Mouse (Mus musculus): ENCODE measurements around the gene Vmn1r212. TPM values are rescaled to one million over a fixed set of nuclear protein-coding genes. Genes with fewer than 3 reads are reported as not detected.
"Not testable (repeated sequence)": the region's sequence is repeated elsewhere in the genome, so short reads cannot be mapped to it uniquely, and the experiment has no call there.

Gene Vmn1r212
- polyA plus RNA-seq (2015; fragmentation: Nextera tagmentation; extraction: Ambion mirVana) = not detected in 2 replicates

- H3K36me3 ChIP-seq = no peaks in the 10 kb centered on the region
- ATAC-seq (ENCODE audit: insufficient number of reproducible peaks, insufficient read depth, low FRiP score, low TSS enrichment, low read depth) = no peak
- no peak within 1 kb of the TSS for H3K4me3 ChIP-seq
- no peaks in the 10 kb centered on the region for H3K4me1 ChIP-seq
- H3K9ac ChIP-seq = no peak within 1 kb of the TSS
- H3K27ac ChIP-seq = no peak within 1 kb of the TSS
- WGBS = 78% methylated on average over 4 of the region's 4 CpGs
- no peaks in the 10 kb centered on the region for H3K9me3 ChIP-seq
- no peak within 1 kb of the TSS for H3K4me2 ChIP-seq
- no peaks in the 10 kb centered on the region for H3K27me3 ChIP-seq
These were observed at the start of gene Vmn1r212 for GRCm38 (mm10) chr13:22884105-22884504. Gene Vmn1r212 (minus strand): TSS chr13:22884205.

GRCm38 (mm10) chr13:22879257-22879656 is 4.7 kb downstream of the Vmn1r212 start:
- Histone ChIP-seq H3K9ac (no peak overlapping the region), H3K4me2 (no peak overlapping the region), H3K36me3 (no peaks in the 10 kb centered on the region), H3K27ac (no peak overlapping the region), H3K4me1 (no peaks in the 10 kb centered on the region), H3K9me3 (no peaks in the 10 kb centered on the region), H3K27me3 (no peaks in the 10 kb centered on the region), H3K4me3 (no peak overlapping the region)
- ATAC-seq (ENCODE audit: insufficient number of reproducible peaks, insufficient read depth, low FRiP score, low TSS enrichment, low read depth) = no peak
- 93% methylated on average over 1 of the region's 1 CpGs for WGBS

DNA sequence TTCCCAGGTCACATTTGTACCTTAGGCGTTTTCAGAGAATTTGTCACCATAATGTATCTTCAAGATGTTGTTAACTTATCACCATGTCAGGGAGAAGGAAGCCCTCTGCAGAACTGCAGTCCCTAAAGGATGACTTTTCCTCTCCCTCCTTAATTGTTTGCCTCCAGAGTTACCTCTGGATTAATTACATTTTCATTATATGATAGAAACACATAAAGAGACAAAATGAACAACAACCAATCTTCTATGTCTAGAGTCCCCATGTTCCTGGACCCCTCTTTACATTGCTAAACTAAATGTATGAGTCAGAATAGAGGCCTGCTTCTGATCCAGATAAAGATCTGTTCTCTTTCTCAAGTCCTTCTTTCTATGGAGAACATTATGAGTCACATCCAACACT is 26.5 kb downstream of the Vmn1r212 start, which contains the start of gene Vmn1r211:
Gene Vmn1r211, minus strand, starts transcription at position 101 of the 400 bp plus-strand sequence.
- Histone ChIP-seq H3K9ac (no peak within 1 kb of the TSS), H3K27me3 (no peaks in the 10 kb centered on the region), H3K4me3 (no peak within 1 kb of the TSS), H3K4me1 (no peaks in the 10 kb centered on the region), H3K27ac (no peak within 1 kb of the TSS), H3K36me3 (no peaks in the 10 kb centered on the region), H3K4me2 (no peak within 1 kb of the TSS), H3K9me3 (no peaks in the 10 kb centered on the region)
- no peak for ATAC-seq (ENCODE audit: insufficient number of reproducible peaks, insufficient read depth, low FRiP score, low TSS enrichment, low read depth)
- 65% methylated on average over 1 of the region's 1 CpGs for WGBS

GRCm38 (mm10) chr13:22854760-22855159 is 29.2 kb downstream of the Vmn1r212 start:
- ATAC-seq (ENCODE audit: insufficient number of reproducible peaks, insufficient read depth, low FRiP score, low TSS enrichment, low read depth) = no peak
- 62% methylated on average over 4 of the region's 4 CpGs for WGBS

DNA sequence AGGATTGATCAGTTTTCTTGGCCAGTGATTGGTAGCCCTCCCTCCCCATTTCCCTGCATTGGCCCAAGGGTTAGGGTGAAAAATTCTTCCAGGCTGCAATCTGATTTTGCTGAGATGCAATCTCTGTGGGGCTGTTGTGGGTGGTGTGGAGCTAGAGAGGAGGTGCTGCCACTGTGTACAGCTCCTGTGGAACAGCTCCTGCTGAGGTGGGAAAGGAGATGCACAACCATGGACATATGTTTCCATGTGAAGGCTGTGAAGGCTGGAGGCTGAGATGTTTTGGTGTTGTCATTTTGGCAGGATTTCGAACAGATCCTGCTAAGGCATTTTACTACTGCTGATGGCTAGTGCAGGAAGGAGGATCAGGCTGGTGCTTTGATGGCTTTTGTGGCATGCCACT is 37.2 kb downstream of the Vmn1r212 start:
- Histone ChIP-seq H3K4me1 (no peaks in the 10 kb centered on the region), H3K27ac (no peak overlapping the region), H3K27me3 (no peaks in the 10 kb centered on the region), H3K9ac (no peak overlapping the region), H3K4me2 (no peak overlapping the region), H3K4me3 (no peak overlapping the region), H3K36me3 (no peaks in the 10 kb centered on the region), H3K9me3 (no peaks in the 10 kb centered on the region)
- no peak for ATAC-seq (ENCODE audit: insufficient number of reproducible peaks, insufficient read depth, low FRiP score, low TSS enrichment, low read depth)
- WGBS = 63% methylated on average over 1 of the region's 1 CpGs

More at GRCm38 (mm10) chr13:22854760-22855159, 29.2 kb downstream of the Vmn1r212 start:
- no peak overlapping the region for H3K4me3 ChIP-seq
- no peak overlapping the region for H3K9ac ChIP-seq
- no peak overlapping the region for H3K27ac ChIP-seq
- no peaks in the 10 kb centered on the region for H3K4me1 ChIP-seq
- no peaks in the 10 kb centered on the region for H3K27me3 ChIP-seq
- H3K36me3 ChIP-seq = no peaks in the 10 kb centered on the region
- H3K9me3 ChIP-seq = no peaks in the 10 kb centered on the region
- no peak overlapping the region for H3K4me2 ChIP-seq

DNA sequence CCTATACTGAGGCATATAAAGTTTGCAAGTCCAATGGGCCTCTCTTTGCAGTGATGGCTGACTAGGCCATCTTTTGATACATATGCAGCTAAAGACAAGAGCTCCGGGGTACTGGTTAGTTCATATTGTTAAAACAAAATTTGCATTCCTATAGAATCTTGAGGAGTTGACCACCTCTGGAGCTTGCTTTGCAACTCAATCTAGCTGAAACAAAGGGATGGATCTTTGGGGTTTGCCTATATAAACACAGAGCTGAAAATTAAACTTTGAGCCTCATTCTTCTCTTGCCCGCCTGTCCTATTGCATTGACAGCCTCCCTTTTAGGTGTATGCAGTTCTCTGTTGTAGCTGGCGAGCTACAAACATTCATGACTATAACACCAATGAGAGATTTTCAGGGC is 39.7 kb downstream of the Vmn1r212 start:
- H3K9ac ChIP-seq; H3K36me3 ChIP-seq; H3K9me3 ChIP-seq; ATAC-seq (ENCODE audit: insufficient number of reproducible peaks, insufficient read depth, low FRiP score, low TSS enrichment, low read depth); H3K27ac ChIP-seq; H3K4me3 ChIP-seq; H3K4me1 ChIP-seq; H3K4me2 ChIP-seq; H3K27me3 ChIP-seq: not testable (repeated sequence)
- 69% methylated on average over 3 of the region's 3 CpGs for WGBS

Other genes with a start within 250 kb of the Vmn1r212 start
- gene Vmn1r207-ps, start 154.6 kb downstream of the Vmn1r212 start, polyA plus RNA-seq (2015; fragmentation: Nextera tagmentation; extraction: Ambion mirVana) = not detected in 2 replicates
- gene Vmn1r208, start 106.8 kb downstream of the Vmn1r212 start, polyA plus RNA-seq (2015; fragmentation: Nextera tagmentation; extraction: Ambion mirVana) = not detected in 2 replicates
- not detected in 2 replicates for gene Vmn1r209, start 74.5 kb downstream of the Vmn1r212 start, polyA plus RNA-seq (2015; fragmentation: Nextera tagmentation; extraction: Ambion mirVana)
- not detected in 2 replicates for gene Vmn1r210, start 52.9 kb downstream of the Vmn1r212 start, polyA plus RNA-seq (2015; fragmentation: Nextera tagmentation; extraction: Ambion mirVana)
- not detected in 2 replicates for gene Vmn1r211, start 26.6 kb downstream of the Vmn1r212 start, polyA plus RNA-seq (2015; fragmentation: Nextera tagmentation; extraction: Ambion mirVana)
- not detected in 2 replicates for gene Vmn1r213, start 123.5 kb upstream of the Vmn1r212 start, polyA plus RNA-seq (2015; fragmentation: Nextera tagmentation; extraction: Ambion mirVana)
- not detected in 2 replicates for gene Vmn1r214, start 146.2 kb upstream of the Vmn1r212 start, polyA plus RNA-seq (2015; fragmentation: Nextera tagmentation; extraction: Ambion mirVana)
- gene Vmn1r215, start 183.8 kb upstream of the Vmn1r212 start, polyA plus RNA-seq (2015; fragmentation: Nextera tagmentation; extraction: Ambion mirVana) = not detected in 2 replicates
- gene Vmn1r217, start 234.0 kb upstream of the Vmn1r212 start, polyA plus RNA-seq (2015; fragmentation: Nextera tagmentation; extraction: Ambion mirVana) = not detected in 2 replicates
- not detected in 2 replicates for gene Vmn1r218, start 248.9 kb upstream of the Vmn1r212 start, polyA plus RNA-seq (2015; fragmentation: Nextera tagmentation; extraction: Ambion mirVana)

Measured in embryonic facial prominence, embryonic 13.5 days (tissue).